Mouse (Mus musculus): ENCODE data around the gene Fdps.

- TF ChIP-seq POLR2A (IDR thresholded peaks at IDR 0.05; ENCODE audit: borderline replicate concordance, extremely low read depth, insufficient read depth, insufficient read length, poor library complexity, severe bottlenecking): no peak
- TF ChIP-seq CTCF (IDR thresholded peaks at IDR 0.05; ENCODE audit: borderline replicate concordance, extremely low read depth, insufficient read depth, insufficient read length): peak; percentile 37
Observed at GRCm38 (mm10) chr3:89132285-89133062, 30.7 kb upstream of the Fdps start.
